Mouse (Mus musculus): ENCODE measurements around the gene Troap. TPM values are rescaled to one million over a fixed set of nuclear protein-coding genes. Genes with fewer than 3 reads are reported as not detected.

Gene Troap
- polyA plus RNA-seq, 1 experiment from 2014 or later = 11.0 TPM

GRCm38 (mm10) chr15:99031388-99031675 lies 43.0 kb upstream of the Troap start:
- 85% methylated on average over 4 of the region's 4 CpGs for WGBS
- H3K27ac ChIP-seq (ENCODE audit: low read depth, low read length) = no peak overlapping the region
- H3K9me3 ChIP-seq (replicated peaks; ENCODE audit: control insufficient read depth, low read length) = no peaks in the 10 kb centered on the region
- H3K4me1 ChIP-seq (ENCODE audit: control insufficient read depth, insufficient read depth, low read length) = peaks cover 19% of the 10 kb centered on the region
- no peak for DNase-seq (ENCODE audit: low spot score)
- no peak for ATAC-seq
- peaks cover 10% of the 10 kb centered on the region for H3K36me3 ChIP-seq (ENCODE audit: control insufficient read depth, insufficient read depth, low read length)
- peak overlapping the region; percentile 45 for H3K4me3 ChIP-seq (ENCODE audit: low read depth, low read length)
- H3K9ac ChIP-seq (ENCODE audit: low read length) = no peak overlapping the region
- H3K4me2 ChIP-seq (ENCODE audit: low read length) = peak overlapping the region; percentile 73
- no peaks in the 10 kb centered on the region for H3K27me3 ChIP-seq (replicated peaks; ENCODE audit: control insufficient read depth, insufficient read depth, low read length)

GRCm38 (mm10) chr15:99032041-99032725 lies 42.2 kb upstream of the Troap start:
- Histone ChIP-seq H3K9me3 (replicated peaks; ENCODE audit: control insufficient read depth, low read length) (no peaks in the 10 kb centered on the region), H3K4me1 (ENCODE audit: control insufficient read depth, insufficient read depth, low read length) (peaks cover 19% of the 10 kb centered on the region), H3K36me3 (ENCODE audit: control insufficient read depth, insufficient read depth, low read length) (peaks cover 15% of the 10 kb centered on the region), H3K9ac (ENCODE audit: low read length) (no peak overlapping the region), H3K4me3 (ENCODE audit: low read depth, low read length) (peak overlapping the region; percentile 5; the same call in 1 of the 2 replicates), H3K4me2 (ENCODE audit: low read length) (peak overlapping the region; percentile 73), H3K27ac (ENCODE audit: low read depth, low read length) (no peak overlapping the region), H3K27me3 (replicated peaks; ENCODE audit: control insufficient read depth, insufficient read depth, low read length) (no peaks in the 10 kb centered on the region)
- ATAC-seq (no peak), DNase-seq (ENCODE audit: low spot score) (no peak)
- WGBS = 65% methylated on average over 9 of the region's 9 CpGs

DNA sequence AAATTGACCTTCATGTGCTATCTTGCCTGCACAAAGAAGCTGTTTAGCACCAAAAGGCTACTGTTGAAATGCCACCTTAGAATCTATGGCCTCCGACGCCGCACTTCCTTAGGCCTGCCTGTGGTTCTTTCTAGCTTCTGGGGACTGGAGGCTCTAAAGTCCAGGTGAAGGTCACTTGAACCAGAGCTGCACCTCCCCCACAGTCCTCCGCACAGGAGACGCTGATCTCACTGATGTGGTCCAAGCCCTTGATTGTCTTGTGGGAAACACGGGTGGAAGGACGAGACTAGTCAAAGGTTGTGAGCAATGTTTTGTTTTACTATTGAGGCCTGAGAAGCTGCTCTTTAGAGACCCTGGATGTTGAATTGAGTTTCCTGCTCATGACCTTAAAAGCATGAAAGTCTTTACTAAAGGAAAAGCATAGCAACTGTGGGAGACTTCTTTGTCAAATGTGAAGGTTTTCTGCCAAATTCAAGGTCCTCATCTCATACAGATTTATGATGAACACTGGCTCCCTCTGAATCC lies 41.6 kb upstream of the Troap start:
- H3K36me3 ChIP-seq (ENCODE audit: control insufficient read depth, insufficient read depth, low read length) = peaks cover 15% of the 10 kb centered on the region
- 74% methylated on average over 7 of the region's 7 CpGs for WGBS
- H3K4me1 ChIP-seq (ENCODE audit: control insufficient read depth, insufficient read depth, low read length) = peaks cover 19% of the 10 kb centered on the region
- no peaks in the 10 kb centered on the region for H3K27me3 ChIP-seq (replicated peaks; ENCODE audit: control insufficient read depth, insufficient read depth, low read length)
- no peak for DNase-seq (ENCODE audit: low spot score)
- ATAC-seq = no peak
- H3K27ac ChIP-seq (ENCODE audit: low read depth, low read length) = no peak overlapping the region
- H3K9me3 ChIP-seq (replicated peaks; ENCODE audit: control insufficient read depth, low read length) = no peaks in the 10 kb centered on the region
- no peak overlapping the region for H3K9ac ChIP-seq (ENCODE audit: low read length)
- 0 out of 2 replicates have a peak overlapping the region, but pooled peaks have one; percentile 5 for H3K4me3 ChIP-seq (ENCODE audit: low read depth, low read length)
- H3K4me2 ChIP-seq (ENCODE audit: low read length) = peak overlapping the region; percentile 73

DNA sequence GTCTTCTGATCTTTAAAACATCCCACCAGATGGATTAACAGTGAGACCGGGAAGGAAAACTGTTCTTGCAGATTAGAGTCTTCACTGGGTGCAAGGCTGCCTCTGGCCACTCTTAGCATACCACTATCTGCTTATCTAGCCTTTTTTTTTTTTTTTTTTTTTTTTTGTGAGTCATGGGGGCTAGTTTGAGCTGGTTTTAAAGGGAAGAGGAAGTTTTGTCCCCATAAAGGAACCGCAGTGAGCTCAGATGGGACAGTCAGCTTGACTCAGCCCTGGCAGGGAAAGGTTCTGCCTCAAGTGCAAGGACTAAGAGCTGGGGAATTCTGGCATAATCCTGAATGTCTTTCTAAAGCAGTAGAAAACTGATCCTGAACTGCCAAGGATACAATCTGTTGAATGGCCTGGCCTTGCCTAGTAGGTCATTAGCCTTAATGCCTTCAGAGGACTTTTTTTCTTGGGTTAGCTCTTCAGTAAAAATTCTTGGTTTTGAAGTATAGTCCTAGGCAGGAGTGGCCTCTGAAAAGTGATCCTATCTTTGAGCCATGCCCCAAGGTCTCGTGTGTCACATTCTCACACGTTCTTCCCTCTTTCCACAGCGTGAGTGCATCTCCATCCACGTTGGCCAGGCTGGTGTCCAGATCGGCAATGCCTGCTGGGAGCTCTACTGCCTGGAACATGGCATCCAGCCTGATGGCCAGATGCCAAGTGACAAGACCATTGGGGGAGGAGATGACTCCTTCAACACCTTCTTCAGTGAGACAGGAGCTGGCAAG lies 40.7 kb upstream of the Troap start:
- Histone ChIP-seq H3K9me3 (replicated peaks; ENCODE audit: control insufficient read depth, low read length) (no peaks in the 10 kb centered on the region), H3K4me2 (ENCODE audit: low read length) (no peak overlapping the region), H3K9ac (ENCODE audit: low read length) (no peak overlapping the region), H3K27me3 (replicated peaks; ENCODE audit: control insufficient read depth, insufficient read depth, low read length) (no peaks in the 10 kb centered on the region), H3K4me3 (ENCODE audit: low read depth, low read length) (no peak overlapping the region), H3K36me3 (ENCODE audit: control insufficient read depth, insufficient read depth, low read length) (peaks cover 18% of the 10 kb centered on the region), H3K27ac (ENCODE audit: low read depth, low read length) (no peak overlapping the region), H3K4me1 (ENCODE audit: control insufficient read depth, insufficient read depth, low read length) (peaks cover 19% of the 10 kb centered on the region)
- WGBS = 90% methylated on average over 7 of the region's 7 CpGs
- ATAC-seq (no peak), DNase-seq (ENCODE audit: low spot score) (no peak)

- no peak overlapping the region for H3K4me3 ChIP-seq (ENCODE audit: low read depth, low read length)
- peaks cover 18% of the 10 kb centered on the region for H3K36me3 ChIP-seq (ENCODE audit: control insufficient read depth, insufficient read depth, low read length)
- DNase-seq (ENCODE audit: low spot score) (no peak), ATAC-seq (no peak)
- WGBS = 82% methylated on average over 4 of the region's 4 CpGs
- H3K9me3 ChIP-seq (replicated peaks; ENCODE audit: control insufficient read depth, low read length) = no peaks in the 10 kb centered on the region
- no peak overlapping the region for H3K9ac ChIP-seq (ENCODE audit: low read length)
- no peak overlapping the region for H3K27ac ChIP-seq (ENCODE audit: low read depth, low read length)
- H3K4me2 ChIP-seq (ENCODE audit: low read length) = no peak overlapping the region
- H3K4me1 ChIP-seq (ENCODE audit: control insufficient read depth, insufficient read depth, low read length) = peaks cover 7% of the 10 kb centered on the region
- H3K27me3 ChIP-seq (replicated peaks; ENCODE audit: control insufficient read depth, insufficient read depth, low read length) = no peaks in the 10 kb centered on the region
Measured at GRCm38 (mm10) chr15:99035431-99035830, 38.9 kb upstream of the Troap start.

GRCm38 (mm10) chr15:99036249-99036905 lies 38.0 kb upstream of the Troap start:
- Histone ChIP-seq H3K27me3 (replicated peaks; ENCODE audit: control insufficient read depth, insufficient read depth, low read length) (no peaks in the 10 kb centered on the region), H3K9ac (ENCODE audit: low read length) (no peak overlapping the region), H3K36me3 (ENCODE audit: control insufficient read depth, insufficient read depth, low read length) (peaks cover 18% of the 10 kb centered on the region), H3K4me2 (ENCODE audit: low read length) (no peak overlapping the region), H3K9me3 (replicated peaks; ENCODE audit: control insufficient read depth, low read length) (no peaks in the 10 kb centered on the region), H3K4me3 (ENCODE audit: low read depth, low read length) (no peak overlapping the region), H3K27ac (ENCODE audit: low read depth, low read length) (no peak overlapping the region), H3K4me1 (ENCODE audit: control insufficient read depth, insufficient read depth, low read length) (peaks cover 10% of the 10 kb centered on the region)
- no peak for DNase-seq (ENCODE audit: low spot score)
- ATAC-seq = no peak
- 77% methylated on average over 8 of the region's 8 CpGs for WGBS

GRCm38 (mm10) chr15:99038025-99038424 lies 36.4 kb upstream of the Troap start:
- H3K36me3 ChIP-seq (ENCODE audit: control insufficient read depth, insufficient read depth, low read length) = peaks cover 18% of the 10 kb centered on the region
- H3K27ac ChIP-seq (ENCODE audit: low read depth, low read length) = no peak overlapping the region
- no peak overlapping the region for H3K4me3 ChIP-seq (ENCODE audit: low read depth, low read length)
- H3K27me3 ChIP-seq (replicated peaks; ENCODE audit: control insufficient read depth, insufficient read depth, low read length) = no peaks in the 10 kb centered on the region
- no peak for ATAC-seq
- no peak overlapping the region for H3K4me2 ChIP-seq (ENCODE audit: low read length)
- H3K4me1 ChIP-seq (ENCODE audit: control insufficient read depth, insufficient read depth, low read length) = peaks cover 4% of the 10 kb centered on the region
- H3K9me3 ChIP-seq (replicated peaks; ENCODE audit: control insufficient read depth, low read length) = no peaks in the 10 kb centered on the region
- WGBS = 92% methylated on average over 1 of the region's 1 CpGs
- H3K9ac ChIP-seq (ENCODE audit: low read length) = no peak overlapping the region
- no peak for DNase-seq (ENCODE audit: low spot score)

- H3K36me3 ChIP-seq (ENCODE audit: control insufficient read depth, insufficient read depth, low read length) = peaks cover 18% of the 10 kb centered on the region
- H3K27me3 ChIP-seq (replicated peaks; ENCODE audit: control insufficient read depth, insufficient read depth, low read length) = no peaks in the 10 kb centered on the region
- 90% methylated on average over 5 of the region's 5 CpGs for WGBS
- no peak overlapping the region for H3K27ac ChIP-seq (ENCODE audit: low read depth, low read length)
- no peak for ATAC-seq
- no peak overlapping the region for H3K9ac ChIP-seq (ENCODE audit: low read length)
- H3K9me3 ChIP-seq (replicated peaks; ENCODE audit: control insufficient read depth, low read length) = no peaks in the 10 kb centered on the region
- no peak overlapping the region for H3K4me2 ChIP-seq (ENCODE audit: low read length)
- no peak for DNase-seq (ENCODE audit: low spot score)
- H3K4me1 ChIP-seq (ENCODE audit: control insufficient read depth, insufficient read depth, low read length) = peaks cover 4% of the 10 kb centered on the region
- no peak overlapping the region for H3K4me3 ChIP-seq (ENCODE audit: low read depth, low read length)
Measured at GRCm38 (mm10) chr15:99038797-99039196, 35.6 kb upstream of the Troap start.
